Mouse (Mus musculus): ENCODE measurements around the gene Spcs2.
"Not testable (repeated sequence)": the region's sequence is repeated elsewhere in the genome, so short reads cannot be mapped to it uniquely, and the experiment has no call there.

The Spcs2 gene

GRCm38 (mm10) chr7:99825511-99825910 is 37.8 kb downstream of the Spcs2 start:
- intact Hi-C loops (cut with DNase I): no loop called here

- intact Hi-C loops (cut with DNase I): no loop called here
Observed at GRCm38 (mm10) chr7:99824649-99825483, 38.4 kb downstream of the Spcs2 start.

GRCm38 (mm10) chr7:99823045-99823663 is 40.1 kb downstream of the Spcs2 start:
- intact Hi-C loops (cut with DNase I): no loop called here

GRCm38 (mm10) chr7:99822426-99822825 is 40.8 kb downstream of the Spcs2 start:
- intact Hi-C loops (cut with DNase I): no loop called here

- intact Hi-C loops (cut with DNase I): no loop called here
Observed at GRCm38 (mm10) chr7:99821953-99822352, 41.3 kb downstream of the Spcs2 start.

- intact Hi-C loops (cut with DNase I): not testable (repeated sequence)
Observed at GRCm38 (mm10) chr7:99818181-99818725, 45.0 kb downstream of the Spcs2 start.

GRCm38 (mm10) chr7:99813394-99813793 is 49.9 kb downstream of the Spcs2 start:
- intact Hi-C loops (cut with DNase I): loop anchor here (2.0 to 5.0 kb wide), 2 partner anchors 44 to 63 kb away; partner anchors contain the start of gene Xrra1

- intact Hi-C loops (cut with DNase I): loop anchor here (2.0 to 5.0 kb wide), 2 partner anchors 46 to 65 kb away; partner anchors contain the start of gene Xrra1
Observed at GRCm38 (mm10) chr7:99811661-99812060, 51.6 kb downstream of the Spcs2 start.

GRCm38 (mm10) chr7:99810814-99811213 is 52.4 kb downstream of the Spcs2 start:
- intact Hi-C loops (cut with DNase I): loop anchor here (5.0 kb wide), 1 partner anchor 46 kb away; the partner anchor contains the start of gene Xrra1

- intact Hi-C loops (cut with DNase I): not testable (repeated sequence)
Observed at GRCm38 (mm10) chr7:99807043-99807442, 56.2 kb downstream of the Spcs2 start.

GRCm38 (mm10) chr7:99805340-99805739 is 57.9 kb downstream of the Spcs2 start:
- intact Hi-C loops (cut with DNase I): no loop called here

GRCm38 (mm10) chr7:99804033-99804432 is 59.2 kb downstream of the Spcs2 start:
- intact Hi-C loops (cut with DNase I): not testable (repeated sequence)

GRCm38 (mm10) chr7:99803535-99803934 is 59.7 kb downstream of the Spcs2 start:
- intact Hi-C loops (cut with DNase I): no loop called here

- intact Hi-C loops (cut with DNase I): loop anchor here (2.0 to 5.0 kb wide), 4 partner anchors 87 to 302 kb away; partner anchors contain the start of gene Slco2b1
Observed at GRCm38 (mm10) chr7:99799118-99799517, 64.1 kb downstream of the Spcs2 start.

GRCm38 (mm10) chr7:99797911-99798647 is 65.2 kb downstream of the Spcs2 start:
- intact Hi-C loops (cut with DNase I): loop anchor here (2.0 to 5.0 kb wide), 4 partner anchors 86 to 301 kb away; partner anchors contain the start of gene Slco2b1

- intact Hi-C loops (cut with DNase I): loop anchor here (5.0 kb wide), 3 partner anchors 85 to 300 kb away; partner anchors contain the start of gene Slco2b1
Observed at GRCm38 (mm10) chr7:99797261-99797660, 66.0 kb downstream of the Spcs2 start.

- intact Hi-C loops (cut with DNase I): loop anchor here (5.0 kb wide), 3 partner anchors 84 to 299 kb away; partner anchors contain the start of gene Slco2b1
Observed at GRCm38 (mm10) chr7:99796471-99796870, 66.8 kb downstream of the Spcs2 start.

GRCm38 (mm10) chr7:99795192-99795981 is 67.9 kb downstream of the Spcs2 start:
- intact Hi-C loops (cut with DNase I): loop anchor here (5.0 kb wide), 3 partner anchors 83 to 298 kb away; partner anchors contain the start of gene Slco2b1

GRCm38 (mm10) chr7:99794096-99794495 is 69.2 kb downstream of the Spcs2 start:
- intact Hi-C loops (cut with DNase I): no loop called here

GRCm38 (mm10) chr7:99790816-99791215 is 72.4 kb downstream of the Spcs2 start:
- intact Hi-C loops (cut with DNase I): no loop called here

All from adrenal gland (tissue).